Mouse (Mus musculus) regulatory T cell (primary cell): Measurements from ENCODE around the gene Sugt1.

Experiments used
- in situ Hi-C: fragments of 300-600 bp; cut with MboI, MseI; formaldehyde crosslinking; loops from one replicate; pipeline ENCODE4 v1.15.1; 2025; ENCODE audit warnings: high pct_unique_total_duplicates

Gene Sugt1

GRCm38 (mm10) chr14:79673083-79674013 lies 85.9 kb downstream of the Sugt1 start:
- in situ Hi-C loops = no loop called here

GRCm38 (mm10) chr14:79677108-79677753 lies 89.7 kb downstream of the Sugt1 start:
- in situ Hi-C loops = no loop called here

GRCm38 (mm10) chr14:79677891-79678687 lies 90.6 kb downstream of the Sugt1 start:
- in situ Hi-C loops = no loop called here

- in situ Hi-C loops = no loop called here
These were observed 93.2 kb downstream of the Sugt1 start for GRCm38 (mm10) chr14:79680652-79681051.
